Mouse (Mus musculus) embryonic facial prominence, embryonic 15.5 days (tissue): ENCODE data around the gene 2310030G06Rik. TPM values are rescaled to one million over a fixed set of nuclear protein-coding genes. Genes with fewer than 3 reads are reported as not detected.

Experiments used
- ATAC-seq: fragments of 200-750 bp; cut with Nextera tagmentation; 2 replicates; pipeline ENCODE4 v1.8.0; 2017; ENCODE audit warnings: low read depth, moderate TSS enrichment; ENCODE audit not compliant: insufficient number of reproducible peaks, low FRiP score, low TSS enrichment
- H3K27ac ChIP-seq: fragments of 300-500 bp; sonication (generic); replicated peaks from 2 replicates; pipeline ENCODE4 v1.5.1; 2015; ENCODE audit warnings: mild to moderate bottlenecking, inconsistent platforms
- H3K27me3 ChIP-seq: fragments of 300-500 bp; sonication (generic); 2 replicates; pipeline ENCODE4 v1.6.1; 2015; ENCODE audit warnings: inconsistent platforms
- H3K36me3 ChIP-seq: fragments of 300-500 bp; sonication (generic); 2 replicates; pipeline ENCODE4 v1.6.1; 2015; ENCODE audit warnings: mild to moderate bottlenecking, inconsistent platforms
- H3K4me1 ChIP-seq: fragments of 300-500 bp; sonication (generic); 2 replicates; pipeline ENCODE4 v1.6.1; 2015; ENCODE audit warnings: inconsistent platforms
- H3K4me2 ChIP-seq: fragments of 300-500 bp; sonication (generic); replicated peaks from 2 replicates; pipeline ENCODE4 v1.6.1; 2015; ENCODE audit warnings: mild to moderate bottlenecking, inconsistent platforms
- H3K4me3 ChIP-seq: fragments of 300-500 bp; sonication (generic); replicated peaks from 2 replicates; pipeline ENCODE4 v1.5.1; 2015; ENCODE audit warnings: mild to moderate bottlenecking, inconsistent platforms
- H3K9ac ChIP-seq: fragments of 300-500 bp; sonication (generic); 2 replicates; pipeline ENCODE4 v1.6.1; 2015; ENCODE audit warnings: inconsistent platforms
- H3K9me3 ChIP-seq: fragments of 300-500 bp; sonication (generic); replicated peaks from 2 replicates; pipeline ENCODE4 v1.6.1; 2016; ENCODE audit warnings: inconsistent platforms
- WGBS: fragments of 180-500 bp; shearing (Covaris S2); methylation state at CpG from one replicate; pipeline ENCODE4 v1.1.7; 2015; 5-methylcytosine and 5-hydroxymethylcytosine counted together
- polyA plus RNA-seq: library from polyadenylated mRNA; unstranded; fragments of >200 nt; fragmentation: Nextera tagmentation; extraction: Ambion mirVana; gene quantifications from 2 replicates; pipeline ENCODE4 v1.2.1, GENCODE M21; 2015

The 2310030G06Rik gene
- polyA plus RNA-seq, 1 experiment from 2014 or later: 9.5 TPM

DNA sequence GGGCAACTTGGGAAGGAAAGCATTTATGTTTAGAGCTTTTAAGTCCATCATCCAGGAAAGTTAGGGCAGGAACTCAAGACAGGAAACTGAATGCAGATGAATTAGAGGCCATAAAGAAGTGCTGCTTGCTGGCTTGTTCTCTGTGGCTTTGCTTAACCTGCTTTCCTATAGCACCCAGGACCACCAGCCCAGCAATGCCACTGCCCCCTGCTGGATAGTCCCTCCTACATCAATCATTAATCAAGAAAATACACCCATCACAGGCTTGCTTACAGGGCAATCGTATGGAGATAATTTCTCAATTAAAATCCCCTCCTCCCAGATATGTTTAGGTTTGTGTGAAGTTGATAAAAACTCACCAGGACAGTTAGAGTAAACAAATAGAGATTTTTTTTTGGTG lies 17.0 kb upstream of the 2310030G06Rik start:
- Histone ChIP-seq H3K4me2 (no peak overlapping the region), H3K9ac (no peak overlapping the region), H3K36me3 (no peaks in the 10 kb centered on the region), H3K9me3 (no peaks in the 10 kb centered on the region), H3K27me3 (no peaks in the 10 kb centered on the region), H3K27ac (no peak overlapping the region), H3K4me1 (peaks cover 5% of the 10 kb centered on the region; the same call in 1 of the 2 replicates), H3K4me3 (no peak overlapping the region)
- 51% methylated on average over 1 of the region's 1 CpGs for WGBS
- no peak for ATAC-seq

DNA sequence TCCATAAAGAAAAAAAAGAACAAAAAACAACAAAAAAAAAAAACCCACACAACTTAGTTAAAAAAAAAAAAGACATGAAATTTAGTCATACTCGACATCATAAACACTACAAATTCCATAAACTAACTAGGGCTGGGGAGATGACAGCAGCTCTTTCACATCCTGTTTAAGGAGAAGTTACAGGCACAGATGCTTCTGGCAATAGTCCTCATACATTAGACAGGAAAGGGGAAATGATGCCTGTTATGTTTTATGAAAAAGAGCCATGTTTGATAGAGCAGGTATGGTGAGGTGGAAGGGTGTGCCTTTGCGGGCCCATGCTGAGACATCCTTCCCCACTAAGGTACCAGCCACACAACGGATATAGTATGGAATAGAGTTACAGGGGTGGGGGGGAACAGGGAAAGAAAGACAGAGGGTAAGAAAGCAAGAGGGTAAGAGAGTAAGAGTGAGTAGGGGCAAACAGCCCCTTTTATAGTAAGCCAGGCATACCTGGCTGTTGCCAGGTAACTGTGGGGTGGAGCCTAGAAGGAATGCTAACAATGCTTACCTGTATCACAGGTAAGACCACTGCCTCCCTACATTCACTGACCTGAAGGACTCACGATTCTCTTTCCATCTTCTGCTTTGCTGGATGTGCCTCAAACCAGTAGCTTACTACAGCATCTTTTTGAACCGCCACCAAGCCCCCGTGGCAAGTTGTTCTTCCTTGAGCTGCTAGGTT lies 15.3 kb upstream of the 2310030G06Rik start:
- Histone ChIP-seq H3K27ac (no peak overlapping the region), H3K4me2 (no peak overlapping the region)

GRCm38 (mm10) chr9:50756711-50757110 lies 10.4 kb upstream of the 2310030G06Rik start:
- ATAC-seq: no peak
- Histone ChIP-seq H3K9me3 (no peaks in the 10 kb centered on the region), H3K4me3 (no peak overlapping the region), H3K9ac (no peak overlapping the region), H3K27ac (no peak overlapping the region), H3K27me3 (no peaks in the 10 kb centered on the region), H3K4me1 (peaks cover 12% of the 10 kb centered on the region), H3K36me3 (no peaks in the 10 kb centered on the region), H3K4me2 (no peak overlapping the region)
- 62% methylated on average over 5 of the region's 5 CpGs for WGBS

More for the DNA sequence above, 15.3 kb upstream of the 2310030G06Rik start:
- no peaks in the 10 kb centered on the region for H3K36me3 ChIP-seq
- no peaks in the 10 kb centered on the region for H3K4me1 ChIP-seq
- no peak overlapping the region for H3K4me3 ChIP-seq
- no peaks in the 10 kb centered on the region for H3K9me3 ChIP-seq
- WGBS: 49% methylated on average over 6 of the region's 6 CpGs
- no peak for ATAC-seq
- no peak overlapping the region for H3K9ac ChIP-seq
- H3K27me3 ChIP-seq: no peaks in the 10 kb centered on the region

GRCm38 (mm10) chr9:50753947-50754346 lies 7.6 kb upstream of the 2310030G06Rik start:
- Histone ChIP-seq H3K9me3 (no peaks in the 10 kb centered on the region), H3K27me3 (no peaks in the 10 kb centered on the region), H3K27ac (no peak overlapping the region; the same call in 1 of the 2 replicates), H3K4me3 (peak overlapping the region; percentile 21; the same call in 1 of the 2 replicates), H3K9ac (no peak overlapping the region), H3K4me1 (peaks cover 21% of the 10 kb centered on the region), H3K4me2 (no peak overlapping the region; the same call in 1 of the 2 replicates), H3K36me3 (no peaks in the 10 kb centered on the region)
- no peak for ATAC-seq
- 64% methylated on average over 7 of the region's 7 CpGs for WGBS

DNA sequence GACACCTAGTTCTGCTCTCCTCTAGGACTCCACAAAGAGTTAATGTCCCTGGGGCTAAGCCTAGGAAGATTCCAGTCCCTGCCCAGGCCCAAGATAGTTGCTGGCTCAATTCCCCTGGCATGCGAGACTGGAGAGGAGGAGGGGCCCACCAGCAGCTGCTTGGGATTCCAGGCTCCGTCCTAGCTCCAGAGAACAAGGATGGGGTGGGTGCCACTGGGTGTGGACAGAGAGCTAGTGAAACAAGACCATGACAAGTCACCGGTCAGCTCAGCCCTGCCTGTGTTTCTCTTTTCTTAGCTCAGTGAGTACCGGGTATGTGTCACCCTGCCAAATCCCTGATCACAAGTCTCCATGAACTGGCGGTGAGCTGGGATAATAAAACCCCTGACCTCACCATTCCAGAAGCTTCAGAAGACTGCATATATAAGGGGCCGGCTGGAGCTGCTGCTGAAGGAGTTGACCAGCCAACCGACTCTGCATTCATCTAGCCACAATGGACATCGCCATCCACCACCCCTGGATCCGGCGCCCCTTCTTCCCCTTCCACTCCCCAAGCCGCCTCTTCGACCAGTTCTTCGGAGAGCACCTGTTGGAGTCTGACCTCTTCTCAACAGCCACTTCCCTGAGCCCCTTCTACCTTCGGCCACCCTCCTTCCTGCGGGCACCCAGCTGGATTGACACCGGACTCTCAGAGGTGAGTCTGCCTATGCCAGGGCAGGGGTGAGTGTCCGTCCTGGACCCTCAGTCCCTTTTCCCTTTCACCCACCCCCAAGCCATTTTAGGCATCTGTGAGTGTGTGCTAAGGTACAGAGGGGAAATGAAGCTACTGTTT lies 6.7 kb upstream of the 2310030G06Rik start:
- no peak overlapping the region for H3K9ac ChIP-seq
- peak; percentile 83 for ATAC-seq
- no peaks in the 10 kb centered on the region for H3K9me3 ChIP-seq
- peak overlapping the region; percentile 21 for H3K4me3 ChIP-seq
- H3K27ac ChIP-seq: peak overlapping the region; percentile 68
- no peaks in the 10 kb centered on the region for H3K36me3 ChIP-seq
- H3K4me1 ChIP-seq: peaks cover 21% of the 10 kb centered on the region
- no peaks in the 10 kb centered on the region for H3K27me3 ChIP-seq
- peak overlapping the region; percentile 28 for H3K4me2 ChIP-seq
- WGBS: 65% methylated on average over 17 of the region's 17 CpGs

GRCm38 (mm10) chr9:50752054-50752602 lies 5.8 kb upstream of the 2310030G06Rik start, which contains the start of gene Hspb2:
Gene Hspb2, minus strand, starts transcription at chr9:50752354.
- WGBS: 53% methylated on average over 14 of the region's 14 CpGs
- Histone ChIP-seq H3K4me3 (peak within 1 kb of the TSS; percentile 21), H3K27ac (peak within 1 kb of the TSS; percentile 68), H3K9me3 (no peaks in the 10 kb centered on the region), H3K4me1 (peaks cover 21% of the 10 kb centered on the region), H3K9ac (no peak within 1 kb of the TSS), H3K4me2 (peak within 1 kb of the TSS; percentile 28), H3K36me3 (no peaks in the 10 kb centered on the region), H3K27me3 (no peaks in the 10 kb centered on the region)
- peak; percentile 77 for ATAC-seq

DNA sequence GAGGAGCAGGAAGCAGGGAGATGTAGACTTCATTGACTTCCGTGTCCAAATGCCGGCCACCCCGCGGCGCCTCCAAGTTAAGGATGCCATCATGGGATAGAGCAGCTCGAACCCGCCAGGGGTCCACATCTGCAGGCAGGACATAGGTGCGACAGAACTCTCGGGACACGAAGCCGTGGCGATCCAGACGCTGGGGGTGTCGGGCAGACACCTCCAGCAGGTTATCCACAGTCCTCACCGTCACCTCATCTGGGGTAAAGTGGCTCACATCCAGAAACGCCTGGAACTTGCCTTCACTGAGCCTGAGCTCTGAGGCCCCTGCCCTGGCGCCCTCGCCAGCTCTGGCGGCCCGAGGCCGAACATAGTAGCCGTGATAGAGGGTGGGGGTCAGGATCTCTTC lies 5.0 kb upstream of the 2310030G06Rik start, which contains the start of gene Cryab:
TSS of gene Cryab (plus strand) at position 3 of the 400 bp plus-strand sequence.
- H3K4me2 ChIP-seq: peak within 1 kb of the TSS; percentile 22
- no peaks in the 10 kb centered on the region for H3K9me3 ChIP-seq
- no peaks in the 10 kb centered on the region for H3K27me3 ChIP-seq
- no peaks in the 10 kb centered on the region for H3K36me3 ChIP-seq
- WGBS: 68% methylated on average over 22 of the region's 22 CpGs
- ATAC-seq: no peak
- H3K9ac ChIP-seq: no peak within 1 kb of the TSS; the same call in 1 of the 2 replicates
- peak within 1 kb of the TSS; percentile 21 for H3K4me3 ChIP-seq
- H3K4me1 ChIP-seq: peaks cover 26% of the 10 kb centered on the region
- peak within 1 kb of the TSS; percentile 68; the same call in 1 of the 2 replicates for H3K27ac ChIP-seq

- H3K4me1 ChIP-seq: peaks cover 29% of the 10 kb centered on the region
- no peak for ATAC-seq
- WGBS: 39% methylated on average over 6 of the region's 6 CpGs
- H3K4me3 ChIP-seq: peak overlapping the region; percentile 21; the same call in 1 of the 2 replicates
- H3K27ac ChIP-seq: no peak overlapping the region
- H3K4me2 ChIP-seq: no peak overlapping the region
- H3K9me3 ChIP-seq: no peaks in the 10 kb centered on the region
- H3K36me3 ChIP-seq: no peaks in the 10 kb centered on the region
- no peaks in the 10 kb centered on the region for H3K27me3 ChIP-seq
- H3K9ac ChIP-seq: no peak overlapping the region; the same call in 1 of the 2 replicates
Measured at GRCm38 (mm10) chr9:50750706-50751105, 4.4 kb upstream of the 2310030G06Rik start.

- Histone ChIP-seq H3K4me2 (peak overlapping the region; percentile 59), H3K9me3 (no peaks in the 10 kb centered on the region), H3K9ac (no peak overlapping the region; the same call in 1 of the 2 replicates), H3K36me3 (no peaks in the 10 kb centered on the region), H3K27me3 (no peaks in the 10 kb centered on the region), H3K27ac (peak overlapping the region; percentile 77; the same call in 1 of the 2 replicates), H3K4me3 (peak overlapping the region; percentile 42), H3K4me1 (peaks cover 8% of the 10 kb centered on the region; the same call in 1 of the 2 replicates)
- no peak for ATAC-seq
- WGBS: 14% methylated on average over 7 of the region's 7 CpGs
Measured at GRCm38 (mm10) chr9:50745806-50746205, 530 bp downstream of the 2310030G06Rik start.

DNA sequence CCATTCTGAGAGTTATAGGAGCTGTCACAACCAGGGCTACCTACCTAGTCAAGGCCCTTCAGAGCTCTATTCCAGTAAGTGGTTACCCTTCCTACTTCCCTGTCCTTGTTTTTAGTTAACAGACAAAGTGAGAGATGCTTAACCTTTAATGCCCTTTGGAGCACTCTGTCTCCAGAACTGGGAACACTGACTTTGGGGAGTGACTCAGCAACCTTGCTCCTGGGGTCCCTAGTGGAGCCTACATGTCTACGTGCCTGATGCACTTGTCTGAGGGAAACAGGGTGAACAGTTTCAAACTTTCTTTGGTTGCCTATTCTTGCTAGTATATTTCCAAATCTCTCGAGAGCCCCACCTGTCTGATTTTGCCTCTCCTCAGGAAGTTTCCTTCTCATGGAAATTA lies 3.6 kb downstream of the 2310030G06Rik start:
- Histone ChIP-seq H3K9ac (no peak overlapping the region), H3K9me3 (no peaks in the 10 kb centered on the region), H3K4me1 (peaks cover 8% of the 10 kb centered on the region; the same call in 1 of the 2 replicates), H3K36me3 (no peaks in the 10 kb centered on the region), H3K4me2 (no peak overlapping the region), H3K27me3 (no peaks in the 10 kb centered on the region), H3K4me3 (no peak overlapping the region), H3K27ac (no peak overlapping the region)
- ATAC-seq: no peak
- WGBS: 73% methylated on average over 2 of the region's 2 CpGs

- 77% methylated on average over 3 of the region's 3 CpGs for WGBS
- H3K27ac ChIP-seq: no peak overlapping the region
- H3K4me1 ChIP-seq: peaks cover 8% of the 10 kb centered on the region; the same call in 1 of the 2 replicates
- no peaks in the 10 kb centered on the region for H3K36me3 ChIP-seq
- H3K4me3 ChIP-seq: no peak overlapping the region
- no peak for ATAC-seq
- no peaks in the 10 kb centered on the region for H3K9me3 ChIP-seq
- H3K4me2 ChIP-seq: no peak overlapping the region
- H3K9ac ChIP-seq: no peak overlapping the region
- H3K27me3 ChIP-seq: no peaks in the 10 kb centered on the region
Measured at GRCm38 (mm10) chr9:50742261-50742660, 4.1 kb downstream of the 2310030G06Rik start.
